Mouse (Mus musculus) forebrain, embryonic 15.5 days (tissue): ENCODE results near the gene Tfap4. TPM values are rescaled to one million over a fixed set of nuclear protein-coding genes. Genes with fewer than 3 reads are reported as not detected.

ENCODE experiments used
- ATAC-seq: fragments of 200-750 bp; cut with Nextera tagmentation; replicated peaks from 2 replicates; pipeline ENCODE4 v1.8.0; 2017; ENCODE audit warnings: mild to moderate bottlenecking, moderate TSS enrichment, moderate library complexity
- H3K27ac ChIP-seq: fragments of 300-500 bp; sonication (generic); replicated peaks from 2 replicates; pipeline ENCODE4 v1.5.1; 2015; ENCODE audit warnings: mild to moderate bottlenecking, inconsistent platforms
- H3K27me3 ChIP-seq: fragments of 300-500 bp; sonication (generic); 2 replicates; pipeline ENCODE4 v1.6.1; 2015; ENCODE audit warnings: inconsistent platforms
- H3K36me3 ChIP-seq: fragments of 300-500 bp; sonication (generic); 2 replicates; pipeline ENCODE4 v1.6.1; 2015; ENCODE audit warnings: mild to moderate bottlenecking, inconsistent platforms
- H3K4me1 ChIP-seq: fragments of 300-500 bp; sonication (generic); 2 replicates; pipeline ENCODE4 v1.6.1; 2015; ENCODE audit warnings: inconsistent platforms
- H3K4me2 ChIP-seq: fragments of 300-500 bp; sonication (generic); replicated peaks from 2 replicates; pipeline ENCODE4 v1.6.1; 2015; ENCODE audit warnings: mild to moderate bottlenecking, inconsistent platforms
- H3K4me3 ChIP-seq: fragments of 300-500 bp; sonication (generic); 2 replicates; pipeline ENCODE4 v1.5.1; 2015; ENCODE audit warnings: mild to moderate bottlenecking, inconsistent platforms
- H3K9ac ChIP-seq: fragments of 300-500 bp; sonication (generic); replicated peaks from 2 replicates; pipeline ENCODE4 v1.6.1; 2015; ENCODE audit warnings: mild to moderate bottlenecking, inconsistent platforms
- H3K9me3 ChIP-seq: fragments of 300-500 bp; sonication (generic); 2 replicates; pipeline ENCODE4 v1.6.1; 2016; ENCODE audit warnings: inconsistent platforms
- WGBS: fragments of 180-500 bp; shearing (Covaris S2); methylation state at CpG from one replicate; pipeline ENCODE4 v1.1.7; 2015; ENCODE audit warnings: mixed read lengths; 5-methylcytosine and 5-hydroxymethylcytosine counted together
- polyA plus RNA-seq: library from polyadenylated mRNA; unstranded; fragments of >200 nt; fragmentation: Nextera tagmentation; extraction: Ambion mirVana; gene quantifications from 2 replicates; pipeline ENCODE4 v1.2.1, GENCODE M21; 2015

Gene Tfap4
- polyA plus RNA-seq, 1 experiment from 2014 or later, result 14.3 TPM

DNA sequence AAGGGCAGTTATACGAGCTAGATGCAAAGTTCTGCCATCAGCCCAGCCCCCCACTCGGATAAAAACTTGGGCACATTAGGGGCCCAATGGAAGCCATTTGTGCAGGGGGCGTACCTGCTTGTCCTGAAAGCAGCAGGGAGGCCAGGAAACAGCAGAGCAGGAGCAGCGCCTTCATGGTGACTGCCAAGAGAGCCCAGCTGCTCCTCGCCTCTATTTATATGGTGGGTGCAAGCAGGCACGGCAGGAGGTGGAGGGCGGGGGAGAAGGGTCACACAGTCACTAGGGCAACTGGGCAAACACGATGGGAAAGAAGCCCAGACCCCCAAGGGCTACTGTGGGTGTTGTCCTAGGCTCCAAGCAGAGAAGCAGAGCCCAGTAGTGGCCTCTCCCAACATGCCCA, 36.8 kb downstream of the Tfap4 start:
- Histone ChIP-seq H3K4me3 (no peak overlapping the region), H3K9me3 (no peaks in the 10 kb centered on the region), H3K4me1 (peaks cover 4% of the 10 kb centered on the region), H3K36me3 (no peaks in the 10 kb centered on the region), H3K27ac (no peak overlapping the region), H3K9ac (no peak overlapping the region), H3K4me2 (no peak overlapping the region), H3K27me3 (no peaks in the 10 kb centered on the region)
- 42% methylated on average over 8 of the region's 8 CpGs for WGBS
- no peak for ATAC-seq

DNA sequence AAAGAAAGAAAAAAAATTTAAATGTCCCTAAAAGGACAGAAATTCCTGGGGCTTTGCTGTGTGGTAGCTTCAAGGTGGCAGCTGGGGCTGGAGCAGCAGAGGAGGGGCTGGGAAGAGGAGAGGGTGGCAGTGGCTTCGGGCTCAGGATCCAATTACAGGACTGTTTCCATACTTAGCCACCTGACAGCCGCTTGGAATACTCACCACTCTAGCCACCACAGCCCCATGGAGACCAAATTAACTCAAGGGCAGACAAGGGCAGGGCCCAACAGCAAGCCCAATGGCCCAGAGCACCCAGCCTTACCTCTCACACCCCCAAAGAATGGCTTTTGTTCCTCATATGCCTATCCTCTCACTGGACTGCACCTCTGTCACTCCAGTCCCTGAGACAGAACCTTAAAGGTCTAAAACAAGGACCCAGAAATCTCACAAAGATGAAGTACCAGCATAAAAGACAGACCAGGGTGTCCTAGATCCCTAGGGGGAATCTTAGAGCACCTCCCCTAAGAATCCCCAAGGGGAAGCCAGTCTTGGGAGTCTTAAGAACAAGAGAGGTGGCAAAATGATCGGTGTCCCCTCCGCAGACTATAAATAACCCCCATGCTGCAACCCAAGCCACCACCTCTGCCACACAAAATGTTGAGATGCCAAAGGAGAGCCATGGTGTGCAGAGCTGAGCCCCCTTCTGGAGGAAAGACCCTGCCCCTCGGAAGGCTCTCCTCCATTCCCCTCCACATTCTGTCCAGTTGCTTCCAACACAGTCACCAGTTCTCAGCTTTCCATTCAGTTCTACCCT, 37.7 kb downstream of the Tfap4 start:
- Histone ChIP-seq H3K4me2 (no peak overlapping the region), H3K4me1 (peaks cover 4% of the 10 kb centered on the region), H3K27ac (no peak overlapping the region), H3K4me3 (no peak overlapping the region), H3K36me3 (no peaks in the 10 kb centered on the region), H3K9ac (no peak overlapping the region), H3K9me3 (no peaks in the 10 kb centered on the region), H3K27me3 (no peaks in the 10 kb centered on the region)
- 71% methylated on average over 5 of the region's 5 CpGs for WGBS
- no peak for ATAC-seq

GRCm38 (mm10) chr16:4521074-4521667, 38.5 kb downstream of the Tfap4 start:
- WGBS, result 75% methylated on average over 4 of the region's 4 CpGs

GRCm38 (mm10) chr16:4520673-4521072, 39.0 kb downstream of the Tfap4 start:
- Histone ChIP-seq H3K27me3 (no peaks in the 10 kb centered on the region), H3K36me3 (no peaks in the 10 kb centered on the region), H3K4me2 (no peak overlapping the region), H3K4me3 (no peak overlapping the region), H3K9me3 (no peaks in the 10 kb centered on the region), H3K27ac (no peak overlapping the region), H3K4me1 (peaks cover 4% of the 10 kb centered on the region), H3K9ac (no peak overlapping the region)
- no peak for ATAC-seq
- WGBS, result 77% methylated on average over 8 of the region's 8 CpGs

More at GRCm38 (mm10) chr16:4521074-4521667, 38.5 kb downstream of the Tfap4 start:
- Histone ChIP-seq H3K4me1 (peaks cover 4% of the 10 kb centered on the region), H3K27me3 (no peaks in the 10 kb centered on the region), H3K27ac (no peak overlapping the region), H3K9ac (no peak overlapping the region), H3K4me3 (no peak overlapping the region), H3K9me3 (no peaks in the 10 kb centered on the region), H3K36me3 (no peaks in the 10 kb centered on the region), H3K4me2 (no peak overlapping the region)
- no peak for ATAC-seq

GRCm38 (mm10) chr16:4519825-4520224, 39.8 kb downstream of the Tfap4 start:
- WGBS, result 97% methylated on average over 2 of the region's 2 CpGs
- ATAC-seq, result no peak
- Histone ChIP-seq H3K4me2 (no peak overlapping the region), H3K4me1 (peaks cover 4% of the 10 kb centered on the region), H3K27ac (no peak overlapping the region), H3K9me3 (no peaks in the 10 kb centered on the region), H3K36me3 (no peaks in the 10 kb centered on the region), H3K9ac (no peak overlapping the region), H3K27me3 (no peaks in the 10 kb centered on the region), H3K4me3 (no peak overlapping the region)

- Histone ChIP-seq H3K4me2 (no peak overlapping the region), H3K9me3 (no peaks in the 10 kb centered on the region), H3K36me3 (no peaks in the 10 kb centered on the region), H3K27ac (no peak overlapping the region), H3K4me3 (no peak overlapping the region), H3K4me1 (peaks cover 4% of the 10 kb centered on the region), H3K9ac (no peak overlapping the region), H3K27me3 (no peaks in the 10 kb centered on the region)
- no peak for ATAC-seq
- WGBS, result 42% methylated on average over 4 of the region's 4 CpGs
These were observed 40.5 kb downstream of the Tfap4 start for GRCm38 (mm10) chr16:4519157-4519556.

DNA sequence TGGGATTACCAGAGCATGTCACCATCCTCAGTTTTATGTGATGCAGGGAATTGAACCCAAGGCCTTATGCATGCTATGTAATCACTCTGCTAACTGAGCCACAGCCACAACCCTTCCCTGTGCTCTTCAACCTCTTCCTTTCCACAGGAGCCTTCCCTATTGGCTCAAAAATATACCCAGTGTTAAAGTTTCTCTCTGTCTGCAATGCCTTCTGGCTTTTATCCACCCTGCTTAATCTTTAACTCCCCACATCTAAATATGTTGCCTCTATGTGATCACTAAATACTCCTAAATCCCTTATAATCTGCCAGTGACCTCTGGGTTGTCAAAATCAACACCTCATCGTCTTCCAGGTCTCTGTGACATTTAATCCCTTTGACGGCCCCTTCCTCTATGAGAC, 41.7 kb downstream of the Tfap4 start:
- Histone ChIP-seq H3K27me3 (no peaks in the 10 kb centered on the region), H3K9me3 (no peaks in the 10 kb centered on the region), H3K4me2 (no peak overlapping the region), H3K36me3 (no peaks in the 10 kb centered on the region), H3K27ac (no peak overlapping the region), H3K4me3 (no peak overlapping the region), H3K9ac (no peak overlapping the region), H3K4me1 (peaks cover 4% of the 10 kb centered on the region)
- 87% methylated on average over 2 of the region's 2 CpGs for WGBS
- ATAC-seq, result no peak

GRCm38 (mm10) chr16:4514383-4514782, 45.3 kb downstream of the Tfap4 start:
- H3K4me2 ChIP-seq, result no peak overlapping the region
- ATAC-seq, result no peak
- H3K9me3 ChIP-seq, result no peaks in the 10 kb centered on the region
- H3K36me3 ChIP-seq, result no peaks in the 10 kb centered on the region
- no peak overlapping the region for H3K9ac ChIP-seq
- H3K27ac ChIP-seq, result no peak overlapping the region
- WGBS, result 90% methylated on average over 3 of the region's 3 CpGs
- no peaks in the 10 kb centered on the region for H3K27me3 ChIP-seq
- peaks cover 4% of the 10 kb centered on the region for H3K4me1 ChIP-seq
- no peak overlapping the region for H3K4me3 ChIP-seq

GRCm38 (mm10) chr16:4512661-4513438, 46.8 kb downstream of the Tfap4 start:
- Histone ChIP-seq H3K4me3 (no peak overlapping the region), H3K9ac (no peak overlapping the region), H3K27ac (no peak overlapping the region), H3K36me3 (no peaks in the 10 kb centered on the region), H3K9me3 (no peaks in the 10 kb centered on the region), H3K27me3 (no peaks in the 10 kb centered on the region), H3K4me2 (no peak overlapping the region), H3K4me1 (no peaks in the 10 kb centered on the region)
- ATAC-seq, result no peak
- 83% methylated on average over 3 of the region's 3 CpGs for WGBS

DNA sequence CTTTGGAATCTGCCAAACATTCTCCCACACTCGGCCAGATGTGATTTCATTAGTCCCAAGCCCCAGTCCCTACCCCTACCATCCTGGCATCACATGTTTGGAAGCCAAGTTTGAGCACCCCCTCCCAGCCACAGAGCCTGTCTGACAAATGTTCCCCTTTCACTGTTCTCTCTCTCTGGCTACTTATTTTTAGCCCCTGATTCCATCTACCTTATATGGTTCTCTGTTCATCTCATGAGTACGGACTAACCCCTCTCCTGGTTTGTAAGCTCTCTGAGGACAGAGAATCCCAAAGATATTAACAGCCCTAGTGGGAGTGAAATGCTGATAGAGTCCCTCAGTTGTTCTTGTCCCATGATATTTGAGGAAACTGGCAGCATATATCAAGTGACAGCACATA, 48.3 kb downstream of the Tfap4 start:
- Histone ChIP-seq H3K27me3 (no peaks in the 10 kb centered on the region), H3K27ac (no peak overlapping the region), H3K4me2 (no peak overlapping the region), H3K9me3 (no peaks in the 10 kb centered on the region), H3K4me3 (no peak overlapping the region), H3K9ac (no peak overlapping the region), H3K36me3 (no peaks in the 10 kb centered on the region), H3K4me1 (no peaks in the 10 kb centered on the region)
- WGBS, result 84% methylated on average over 2 of the region's 2 CpGs
- no peak for ATAC-seq

DNA sequence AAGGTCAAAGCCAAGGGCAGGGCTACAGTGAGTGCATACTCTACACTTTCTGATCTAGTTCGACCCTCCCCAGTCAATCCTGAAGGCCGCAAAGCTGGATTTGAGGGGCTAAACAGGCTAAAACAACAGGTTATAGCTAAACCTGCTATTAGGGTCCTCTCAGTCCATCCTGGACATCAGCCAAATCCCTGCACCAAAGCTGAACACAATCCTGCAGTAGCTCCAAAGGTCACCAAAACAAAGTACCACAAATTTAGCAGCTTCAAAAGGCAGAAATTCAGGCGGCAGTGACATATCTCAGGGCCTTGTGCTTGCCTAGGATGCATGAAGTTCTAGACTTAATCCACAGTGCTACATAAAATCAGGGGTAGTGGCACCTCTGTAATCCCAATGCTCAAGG, 53.5 kb downstream of the Tfap4 start:
- Histone ChIP-seq H3K4me1 (no peaks in the 10 kb centered on the region), H3K4me3 (no peak overlapping the region), H3K27me3 (no peaks in the 10 kb centered on the region), H3K36me3 (no peaks in the 10 kb centered on the region), H3K4me2 (no peak overlapping the region), H3K9ac (no peak overlapping the region), H3K27ac (no peak overlapping the region), H3K9me3 (no peaks in the 10 kb centered on the region)
- no peak for ATAC-seq
- 84% methylated on average over 3 of the region's 3 CpGs for WGBS

DNA sequence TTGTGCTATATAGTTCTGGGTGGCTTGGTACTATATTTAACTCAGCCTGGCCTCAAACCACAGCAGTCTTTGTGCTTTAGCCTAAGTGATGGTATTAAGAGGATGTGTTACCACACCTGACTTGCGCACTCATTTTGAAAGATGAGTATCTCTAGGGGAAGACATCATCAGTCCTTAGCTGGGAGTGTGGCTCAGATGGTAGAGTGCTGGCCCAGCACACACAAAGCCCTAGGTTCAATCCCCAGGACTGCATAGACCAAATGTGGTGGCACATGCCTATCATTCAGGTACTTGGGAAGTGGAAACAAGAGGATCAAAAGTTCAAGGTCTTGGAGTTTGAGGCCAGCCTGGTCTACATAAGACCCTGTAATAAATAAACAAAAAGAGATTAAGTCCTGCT, 56.2 kb downstream of the Tfap4 start:
- Histone ChIP-seq H3K36me3 (no peaks in the 10 kb centered on the region), H3K4me2 (no peak overlapping the region), H3K4me1 (no peaks in the 10 kb centered on the region), H3K27ac (no peak overlapping the region), H3K9me3 (no peaks in the 10 kb centered on the region), H3K4me3 (no peak overlapping the region), H3K27me3 (no peaks in the 10 kb centered on the region), H3K9ac (no peak overlapping the region)
- no peak for ATAC-seq
- 93% methylated on average over 1 of the region's 1 CpGs for WGBS
